Mouse (Mus musculus) liver, embryonic 13.5 days (tissue): ENCODE data around the gene Fndc1. TPM values are rescaled to one million over a fixed set of nuclear protein-coding genes. Genes with fewer than 3 reads are reported as not detected.

Experiments
- ATAC-seq: fragments of 200-750 bp; cut with Nextera tagmentation; 2 replicates; pipeline ENCODE4 v1.8.0; 2017; ENCODE audit warnings: low read depth, mild to moderate bottlenecking, moderate number of reproducible peaks, moderate library complexity
- DNase-seq: peaks from one replicate; pipeline ENCODE4 v3.0.0; 2022
- H3K27ac ChIP-seq: fragments of 300-500 bp; sonication (generic); 2 replicates; pipeline ENCODE4 v1.5.1; 2015; ENCODE audit warnings: moderate library complexity, mild to moderate bottlenecking, inconsistent platforms
- H3K27me3 ChIP-seq: fragments of 300-500 bp; sonication (generic); 2 replicates; pipeline ENCODE4 v1.6.1; 2015; ENCODE audit warnings: mild to moderate bottlenecking, inconsistent platforms
- H3K36me3 ChIP-seq: fragments of 300-500 bp; sonication (generic); 2 replicates; pipeline ENCODE4 v1.6.1; 2015; ENCODE audit warnings: mild to moderate bottlenecking, inconsistent platforms
- H3K4me1 ChIP-seq: fragments of 300-500 bp; sonication (generic); replicated peaks from 2 replicates; pipeline ENCODE4 v1.6.1; 2015; ENCODE audit warnings: inconsistent platforms
- H3K4me2 ChIP-seq: fragments of 300-500 bp; sonication (generic); 2 replicates; pipeline ENCODE4 v1.6.1; 2015; ENCODE audit warnings: inconsistent platforms, mild to moderate bottlenecking, moderate library complexity
- H3K4me3 ChIP-seq: fragments of 300-500 bp; sonication (generic); replicated peaks from 2 replicates; pipeline ENCODE4 v1.5.1; 2015; ENCODE audit warnings: mild to moderate bottlenecking, inconsistent platforms
- H3K9ac ChIP-seq: fragments of 300-500 bp; sonication (generic); 2 replicates; pipeline ENCODE4 v1.6.1; 2015; ENCODE audit warnings: mild to moderate bottlenecking, inconsistent platforms
- H3K9me3 ChIP-seq: fragments of 300-500 bp; sonication (generic); replicated peaks from 2 replicates; pipeline ENCODE4 v1.6.1; 2016; ENCODE audit warnings: inconsistent platforms
- WGBS: fragments of 180-500 bp; shearing (Covaris S2); methylation state at CpG from one replicate; pipeline ENCODE4 v1.1.7; 2015; ENCODE audit not compliant: insufficient replicate concordance; 5-methylcytosine and 5-hydroxymethylcytosine counted together
- polyA plus RNA-seq: library from polyadenylated mRNA; unstranded; fragments of >200 nt; fragmentation: Nextera tagmentation; extraction: Ambion mirVana; gene quantifications from 2 replicates; pipeline ENCODE4 v1.2.1, GENCODE M21; 2015

Gene Fndc1
- polyA plus RNA-seq, 1 experiment from 2014 or later: 0.22 TPM

DNA sequence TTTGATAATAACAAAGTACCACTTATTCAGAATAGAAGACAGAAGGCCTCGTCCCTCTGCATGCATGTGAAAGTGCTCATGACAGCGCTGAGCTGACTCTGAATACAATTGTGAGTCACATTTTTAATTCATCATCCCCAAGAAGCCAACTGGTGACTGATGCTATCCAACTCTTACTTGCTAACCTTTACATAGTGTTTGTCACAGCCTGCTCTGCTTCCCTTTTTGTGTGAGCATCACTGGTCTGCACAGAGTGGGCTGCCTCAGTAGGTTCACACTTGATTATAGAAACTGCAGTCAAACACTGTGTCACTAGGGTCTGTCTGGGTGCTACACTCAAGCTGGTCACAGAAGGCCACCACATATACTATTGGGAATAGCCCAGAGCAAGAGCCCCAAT lies 10.5 kb downstream of the Fndc1 start:
- Histone ChIP-seq H3K27me3 (no peaks in the 10 kb centered on the region), H3K27ac (no peak overlapping the region), H3K9ac (no peak overlapping the region), H3K36me3 (no peaks in the 10 kb centered on the region), H3K9me3 (no peaks in the 10 kb centered on the region), H3K4me2 (no peak overlapping the region), H3K4me1 (no peaks in the 10 kb centered on the region), H3K4me3 (no peak overlapping the region)
- no peak for ATAC-seq
- no peak for DNase-seq
- 62% methylated on average over 2 of the region's 2 CpGs for WGBS

DNA sequence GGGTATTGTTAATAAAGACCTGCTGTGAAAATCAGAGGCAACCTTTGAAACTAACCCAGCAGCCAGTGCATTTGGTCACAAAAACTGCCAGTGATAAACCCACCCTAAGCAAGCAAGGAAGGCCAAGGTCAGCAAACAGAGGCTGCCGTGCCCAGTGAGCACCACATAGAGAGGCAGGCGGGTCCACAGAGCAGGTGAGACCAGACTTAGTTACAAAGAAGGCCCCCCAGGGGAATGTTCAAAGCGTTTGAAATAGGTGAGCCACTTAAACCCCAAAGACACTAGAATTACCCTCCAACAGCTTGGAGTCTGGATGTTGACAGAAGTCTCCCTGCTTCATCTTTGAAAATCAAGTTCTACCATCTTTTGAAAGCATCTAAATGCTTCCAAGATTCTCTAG lies 12.7 kb downstream of the Fndc1 start:
- no peak overlapping the region for H3K4me2 ChIP-seq
- H3K27ac ChIP-seq: no peak overlapping the region
- H3K4me3 ChIP-seq: no peak overlapping the region
- H3K27me3 ChIP-seq: no peaks in the 10 kb centered on the region
- H3K9ac ChIP-seq: no peak overlapping the region
- DNase-seq (no peak), ATAC-seq (no peak)
- H3K9me3 ChIP-seq: no peaks in the 10 kb centered on the region
- 32% methylated on average over 3 of the region's 3 CpGs for WGBS
- no peaks in the 10 kb centered on the region for H3K36me3 ChIP-seq
- H3K4me1 ChIP-seq: no peaks in the 10 kb centered on the region

DNA sequence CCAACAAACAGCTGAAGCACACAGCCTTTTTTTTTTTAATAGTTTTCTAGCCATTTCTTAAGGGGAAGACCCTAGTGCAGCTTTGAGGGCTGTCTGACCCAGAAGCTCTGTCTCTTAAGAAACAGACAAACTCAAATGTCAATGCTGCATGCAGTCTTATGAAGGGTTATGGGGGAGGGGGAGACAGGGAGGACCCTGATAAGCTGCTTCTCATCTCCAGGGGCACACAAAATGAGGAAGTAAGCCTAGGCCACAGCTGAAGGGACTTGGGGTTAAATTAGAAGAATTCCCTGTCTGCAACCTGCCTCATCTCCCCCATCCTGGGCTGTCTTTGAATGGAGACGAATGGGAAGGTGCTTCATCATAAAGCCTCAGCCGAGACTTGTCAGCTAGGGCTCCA lies 19.1 kb downstream of the Fndc1 start:
- no peaks in the 10 kb centered on the region for H3K9me3 ChIP-seq
- DNase-seq (no peak), ATAC-seq (no peak)
- no peaks in the 10 kb centered on the region for H3K36me3 ChIP-seq
- 52% methylated on average over 2 of the region's 2 CpGs for WGBS
- H3K27me3 ChIP-seq: no peaks in the 10 kb centered on the region
- H3K4me2 ChIP-seq: no peak overlapping the region
- no peaks in the 10 kb centered on the region; the same call in 1 of the 2 replicates for H3K4me1 ChIP-seq
- no peak overlapping the region for H3K27ac ChIP-seq
- no peak overlapping the region for H3K4me3 ChIP-seq
- no peak overlapping the region for H3K9ac ChIP-seq

DNA sequence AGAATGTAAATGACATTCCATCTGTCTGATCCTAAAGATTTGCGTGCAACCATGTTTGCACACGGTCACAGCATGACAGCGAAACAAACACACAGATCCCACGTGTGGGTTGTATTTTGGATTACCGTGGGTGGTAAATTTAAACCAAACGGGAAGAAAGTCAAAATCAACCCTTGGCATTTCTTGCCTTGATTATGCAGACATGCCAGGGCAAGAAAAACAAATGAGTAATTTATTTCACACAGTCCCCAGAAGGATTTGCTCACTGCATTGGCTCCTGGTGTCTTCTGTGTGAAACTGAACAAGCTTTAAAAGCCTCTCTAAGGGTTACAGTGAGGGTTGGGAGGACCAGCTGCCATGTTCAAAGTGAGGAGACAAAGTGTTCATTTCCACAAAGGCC lies 22.0 kb downstream of the Fndc1 start:
- WGBS: 76% methylated on average over 6 of the region's 6 CpGs

DNA sequence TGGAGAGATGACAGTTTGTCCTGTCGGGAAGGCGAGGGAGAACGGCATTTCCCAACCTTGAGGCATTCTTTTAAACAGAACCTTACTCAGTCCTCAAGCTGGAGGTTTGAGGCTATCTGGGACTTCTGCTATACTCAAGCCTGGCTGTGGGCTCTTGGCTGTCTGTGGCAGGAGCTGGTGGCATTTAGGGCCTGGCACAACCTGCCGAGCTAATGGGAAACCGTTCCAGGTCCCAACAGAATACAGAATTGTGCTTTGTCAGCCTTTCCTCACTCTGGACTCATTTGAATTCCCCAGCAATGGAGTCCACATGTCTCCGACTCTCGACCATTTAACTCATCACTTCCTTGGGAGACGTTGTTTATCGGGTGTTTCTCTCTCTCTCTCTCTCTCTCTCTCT lies 24.6 kb downstream of the Fndc1 start:
- no peak for ATAC-seq
- H3K27ac ChIP-seq: no peak overlapping the region
- no peak for DNase-seq
- no peaks in the 10 kb centered on the region for H3K36me3 ChIP-seq
- H3K4me1 ChIP-seq: no peaks in the 10 kb centered on the region; the same call in 1 of the 2 replicates
- WGBS: 76% methylated on average over 9 of the region's 9 CpGs
- H3K27me3 ChIP-seq: no peaks in the 10 kb centered on the region
- H3K4me3 ChIP-seq: no peak overlapping the region
- no peak overlapping the region for H3K4me2 ChIP-seq
- H3K9me3 ChIP-seq: no peaks in the 10 kb centered on the region
- no peak overlapping the region for H3K9ac ChIP-seq

More for the DNA sequence above, 22.0 kb downstream of the Fndc1 start:
- H3K4me2 ChIP-seq: no peak overlapping the region
- H3K36me3 ChIP-seq: no peaks in the 10 kb centered on the region
- H3K4me3 ChIP-seq: no peak overlapping the region
- no peak overlapping the region for H3K27ac ChIP-seq
- no peaks in the 10 kb centered on the region for H3K9me3 ChIP-seq
- H3K4me1 ChIP-seq: no peaks in the 10 kb centered on the region; the same call in 1 of the 2 replicates
- no peak for DNase-seq
- ATAC-seq: no peak
- no peak overlapping the region for H3K9ac ChIP-seq
- no peaks in the 10 kb centered on the region for H3K27me3 ChIP-seq

DNA sequence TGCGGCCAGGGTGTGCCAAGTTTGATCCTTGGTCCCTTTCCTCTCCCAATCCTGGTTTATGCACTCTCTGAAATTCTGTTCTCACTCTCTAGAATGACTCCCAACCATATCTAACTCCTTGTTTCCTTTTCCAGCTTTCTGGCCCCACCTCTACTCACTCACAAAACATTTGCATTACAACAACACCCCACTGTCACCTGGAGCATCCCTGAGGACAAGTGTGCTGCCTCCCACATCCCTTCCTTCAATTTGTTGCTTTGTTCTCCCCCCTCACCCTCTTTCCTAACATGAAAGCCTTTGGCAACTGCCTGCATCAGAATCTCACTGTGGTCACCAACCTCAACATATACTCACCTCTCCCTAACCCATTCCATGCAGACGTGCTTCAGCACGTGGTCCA lies 27.2 kb downstream of the Fndc1 start:
- DNase-seq: no peak
- WGBS: 47% methylated on average over 3 of the region's 3 CpGs
- Histone ChIP-seq H3K9me3 (no peaks in the 10 kb centered on the region), H3K36me3 (no peaks in the 10 kb centered on the region), H3K4me2 (no peak overlapping the region), H3K27me3 (no peaks in the 10 kb centered on the region), H3K27ac (no peak overlapping the region), H3K4me1 (no peaks in the 10 kb centered on the region; the same call in 1 of the 2 replicates), H3K9ac (no peak overlapping the region), H3K4me3 (no peak overlapping the region)
- ATAC-seq: no peak

DNA sequence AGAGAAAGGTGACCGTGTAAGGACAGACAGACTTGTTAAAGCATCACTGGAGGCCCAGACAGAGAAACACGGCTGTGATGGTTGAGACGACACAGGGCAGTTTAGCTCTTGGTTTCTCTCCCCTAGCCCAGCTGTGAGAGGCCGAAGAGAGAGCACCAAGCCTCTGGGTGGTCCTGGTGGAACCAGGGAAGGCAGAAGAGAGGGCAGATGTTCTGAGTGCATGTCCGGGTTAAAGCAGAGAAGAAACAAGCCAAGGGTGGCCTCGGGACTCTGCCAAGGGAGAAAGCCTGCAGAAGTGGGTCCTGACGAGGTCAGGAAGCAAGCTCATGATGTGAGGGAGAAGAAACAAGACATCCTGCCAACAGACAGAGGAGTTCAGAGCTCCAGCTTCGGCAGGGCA lies 31.5 kb downstream of the Fndc1 start:
- 53% methylated on average over 8 of the region's 8 CpGs for WGBS
- no peaks in the 10 kb centered on the region for H3K9me3 ChIP-seq
- no peaks in the 10 kb centered on the region for H3K4me1 ChIP-seq
- no peaks in the 10 kb centered on the region for H3K27me3 ChIP-seq
- DNase-seq (no peak), ATAC-seq (no peak)
- no peaks in the 10 kb centered on the region for H3K36me3 ChIP-seq
- no peak overlapping the region for H3K4me3 ChIP-seq
- no peak overlapping the region for H3K27ac ChIP-seq
- no peak overlapping the region for H3K4me2 ChIP-seq
- H3K9ac ChIP-seq: no peak overlapping the region

DNA sequence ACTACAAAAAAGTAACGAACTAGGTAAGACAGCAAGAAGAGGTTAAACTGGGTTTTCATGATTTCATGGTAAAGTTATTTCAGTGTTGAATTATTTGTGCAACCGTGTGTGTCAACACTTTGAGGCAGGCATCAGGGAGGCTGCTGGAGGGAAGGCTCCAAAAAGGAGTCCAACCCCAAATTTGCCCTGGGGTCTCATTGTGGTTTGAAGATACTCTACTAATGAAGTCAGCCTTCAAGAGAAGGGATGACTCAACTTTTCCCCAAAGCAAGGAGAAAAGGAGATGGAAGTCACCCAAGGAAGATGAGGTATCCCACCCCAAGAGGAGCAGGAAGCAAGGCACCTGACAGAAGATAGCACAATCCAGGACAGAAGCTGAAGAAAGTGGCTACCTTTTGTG lies 31.9 kb downstream of the Fndc1 start:
- Histone ChIP-seq H3K4me2 (no peak overlapping the region), H3K27ac (no peak overlapping the region), H3K27me3 (no peaks in the 10 kb centered on the region), H3K4me1 (no peaks in the 10 kb centered on the region), H3K9ac (no peak overlapping the region), H3K36me3 (no peaks in the 10 kb centered on the region), H3K9me3 (no peaks in the 10 kb centered on the region), H3K4me3 (no peak overlapping the region)
- no peak for ATAC-seq
- WGBS: 45% methylated on average over 2 of the region's 2 CpGs
- DNase-seq: no peak

DNA sequence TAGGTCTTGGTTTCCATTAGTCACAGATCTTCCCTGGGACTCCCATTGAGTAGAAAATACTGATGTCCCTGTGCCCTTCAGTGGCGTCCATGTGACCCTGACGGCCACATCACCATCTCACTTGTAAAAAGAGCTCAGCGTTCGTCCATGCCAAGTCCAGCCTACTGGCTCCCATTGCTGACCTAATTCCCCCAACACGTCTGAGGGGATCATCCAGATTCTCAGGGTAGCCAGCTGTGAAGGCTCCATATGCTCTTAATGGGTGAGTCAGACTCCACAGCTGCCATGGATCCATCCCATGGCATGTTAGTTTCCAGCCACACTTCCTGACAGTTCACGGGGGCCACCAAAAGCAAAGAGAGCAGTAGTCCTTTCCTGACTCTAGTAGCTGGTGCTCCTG lies 33.0 kb downstream of the Fndc1 start:
- Histone ChIP-seq H3K4me3 (no peak overlapping the region), H3K36me3 (no peaks in the 10 kb centered on the region), H3K9me3 (no peaks in the 10 kb centered on the region), H3K9ac (no peak overlapping the region), H3K27me3 (no peaks in the 10 kb centered on the region), H3K27ac (no peak overlapping the region), H3K4me1 (no peaks in the 10 kb centered on the region), H3K4me2 (no peak overlapping the region)
- ATAC-seq: no peak
- WGBS: 70% methylated on average over 6 of the region's 6 CpGs
- DNase-seq: no peak

DNA sequence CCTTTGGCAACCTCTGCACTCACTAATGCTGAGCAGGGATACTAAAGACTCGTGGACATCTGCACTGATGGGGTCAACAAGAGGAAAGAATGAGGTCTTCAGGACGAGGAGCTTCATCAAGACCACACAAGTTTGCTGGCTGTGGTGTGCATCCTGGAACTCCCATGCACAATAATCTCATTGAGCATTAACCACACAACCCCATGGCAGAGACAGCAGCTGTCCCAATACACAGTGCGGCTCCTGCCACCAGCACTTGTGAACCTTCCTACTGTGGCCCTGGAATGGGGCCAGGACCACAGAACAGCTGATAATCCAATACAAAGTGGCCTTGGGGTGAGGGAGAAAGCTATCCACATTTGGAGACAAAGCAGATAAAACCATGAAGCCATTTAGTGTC lies 36.6 kb downstream of the Fndc1 start:
- no peak for DNase-seq
- ATAC-seq: no peak
- Histone ChIP-seq H3K4me2 (no peak overlapping the region), H3K27ac (no peak overlapping the region), H3K4me3 (no peak overlapping the region), H3K4me1 (no peaks in the 10 kb centered on the region), H3K9me3 (no peaks in the 10 kb centered on the region), H3K27me3 (no peaks in the 10 kb centered on the region), H3K36me3 (no peaks in the 10 kb centered on the region), H3K9ac (no peak overlapping the region)
- WGBS: 47% methylated on average over 3 of the region's 3 CpGs

DNA sequence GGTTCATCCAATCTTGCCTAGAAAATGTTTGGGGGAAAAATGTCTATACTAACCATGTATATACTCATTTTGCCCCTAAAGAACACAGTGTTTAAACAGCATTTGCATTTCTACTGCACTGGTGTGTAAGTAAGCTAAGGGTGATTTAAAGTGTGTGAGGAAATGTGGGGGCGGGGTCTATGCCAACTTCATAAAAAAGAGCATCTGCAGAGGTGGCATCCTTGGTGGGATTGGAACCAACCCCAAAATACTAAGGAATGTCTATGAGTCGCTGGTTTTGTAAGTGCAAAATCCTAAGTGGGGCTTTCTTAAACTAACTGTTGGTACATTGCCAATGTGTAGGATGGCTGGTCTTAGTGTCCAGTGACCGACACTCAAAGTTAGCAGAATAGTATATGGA lies 53.0 kb downstream of the Fndc1 start:
- no peaks in the 10 kb centered on the region for H3K27me3 ChIP-seq
- H3K4me1 ChIP-seq: no peaks in the 10 kb centered on the region
- no peaks in the 10 kb centered on the region for H3K9me3 ChIP-seq
- H3K9ac ChIP-seq: no peak overlapping the region
- H3K4me3 ChIP-seq: no peak overlapping the region
- no peak for DNase-seq
- no peaks in the 10 kb centered on the region for H3K36me3 ChIP-seq
- no peak overlapping the region for H3K4me2 ChIP-seq
- 59% methylated on average over 3 of the region's 3 CpGs for WGBS
- ATAC-seq: no peak
- H3K27ac ChIP-seq: no peak overlapping the region

DNA sequence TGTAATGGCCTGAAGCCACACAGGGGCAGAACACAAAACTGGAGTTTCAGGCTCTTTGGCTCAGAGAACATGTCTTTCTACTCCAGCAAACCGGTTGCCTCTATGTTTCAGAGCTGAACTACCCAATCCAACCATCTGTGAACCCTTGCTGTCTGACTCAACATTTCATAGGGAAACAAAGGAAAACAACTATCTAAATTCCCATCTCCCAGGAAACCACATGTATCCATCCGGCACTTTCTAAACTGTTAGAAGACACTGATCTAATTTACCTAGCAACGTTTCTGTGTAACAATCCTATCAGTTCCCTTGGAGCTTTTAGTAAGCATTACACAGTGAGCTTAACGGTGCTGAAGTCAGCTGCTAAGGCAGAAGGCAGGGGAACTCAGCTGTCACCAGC lies 67.3 kb downstream of the Fndc1 start:
- Histone ChIP-seq H3K27me3 (no peaks in the 10 kb centered on the region), H3K9me3 (no peaks in the 10 kb centered on the region), H3K4me2 (no peak overlapping the region), H3K36me3 (no peaks in the 10 kb centered on the region), H3K4me1 (no peaks in the 10 kb centered on the region), H3K9ac (no peak overlapping the region), H3K4me3 (no peak overlapping the region), H3K27ac (no peak overlapping the region)
- WGBS: 64% methylated on average over 4 of the region's 4 CpGs
- DNase-seq (no peak), ATAC-seq (no peak)
